8 mouse cellular contexts compared by ENCODE assay signal in genomic region chr5:129018782-129019489, GRCm38 (mm10). TPM values are rescaled to one million over a fixed set of nuclear protein-coding genes. Genes with fewer than 3 reads are reported as not detected.
A peak's percentile ranks its signal among the peaks of the same experiment; 100 is the strongest.
DNase-seq lines count a peak whose midpoint lies in the region; ATAC-seq lines count a peak whose summit lies in the region.

No protein-coding gene starts in this region.

- H3K4me1 ChIP-seq in heart, embryonic 15.5 days (replicated peaks) = peaks cover 16% of the 10 kb centered on the region
- peaks cover 25% of the 10 kb centered on the region; the same call in 1 of the 2 replicates for H3K4me1 ChIP-seq in hindbrain, embryonic 10.5 days (replicated peaks)
- peaks cover 25% of the 10 kb centered on the region for H3K4me1 ChIP-seq in midbrain, embryonic 10.5 days

- H3K27ac ChIP-seq in heart, embryonic 15.5 days = peak overlapping the region; percentile 89
- H3K27ac ChIP-seq in hindbrain, embryonic 10.5 days = peak overlapping the region; percentile 100
- peak overlapping the region; percentile 100 for H3K27ac ChIP-seq in midbrain, embryonic 10.5 days (replicated peaks)

- peaks cover 5% of the 10 kb centered on the region for H3K36me3 ChIP-seq in heart, embryonic 15.5 days
- H3K36me3 ChIP-seq in hindbrain, embryonic 10.5 days = peaks cover 31% of the 10 kb centered on the region
- peaks cover 29% of the 10 kb centered on the region for H3K36me3 ChIP-seq in midbrain, embryonic 10.5 days

- 77% methylated on average over 13 of the region's 13 CpGs for WGBS in heart, embryonic 15.5 days
- WGBS in hindbrain, embryonic 10.5 days = 89% methylated on average over 13 of the region's 13 CpGs
- 89% methylated on average over 13 of the region's 13 CpGs for WGBS in midbrain, embryonic 10.5 days

- ATAC-seq in heart, embryonic 15.5 days (replicated peaks; ENCODE audit: insufficient number of reproducible peaks, insufficient read depth, low FRiP score, low read depth) = no peak

- intact Hi-C loops in heart, postnatal 10 days (cut with DNase I) = loop anchor here (1.0 kb wide), 1 partner anchor 11 kb away; the partner anchor contains the start of gene Stx2

- H3K4me2 ChIP-seq in heart, embryonic 15.5 days = peak overlapping the region; percentile 66

- DNase-seq in heart, postnatal 10 days = no peak
- peak; percentile 58 for DNase-seq in ZHBTc4 (ENCODE audit: low read depth, low spot score)
- DNase-seq in hindbrain, embryonic 10.5 days (ENCODE audit: low spot score) = no peak
- DNase-seq in midbrain, embryonic 10.5 days (ENCODE audit: low spot score) = no peak
- DNase-seq in thymus, postnatal 4 days = no peak
- no peak for DNase-seq in urinary bladder, postnatal 25 days (ENCODE audit: low spot score)
- no peak for DNase-seq in left cerebral cortex, adult 18-20 months (ENCODE audit: low spot score in 2 of 2)

- no peaks in the 10 kb centered on the region for H3K27me3 ChIP-seq in heart, embryonic 15.5 days
- H3K27me3 ChIP-seq in hindbrain, embryonic 10.5 days (ENCODE audit: insufficient read depth, poor library complexity, severe bottlenecking) = no peaks in the 10 kb centered on the region
- no peaks in the 10 kb centered on the region for H3K27me3 ChIP-seq in midbrain, embryonic 10.5 days (ENCODE audit: low read depth, poor library complexity, severe bottlenecking)

- no peaks in the 10 kb centered on the region for H3K9me3 ChIP-seq in heart, embryonic 15.5 days (replicated peaks)
- no peaks in the 10 kb centered on the region for H3K9me3 ChIP-seq in hindbrain, embryonic 10.5 days
- no peaks in the 10 kb centered on the region for H3K9me3 ChIP-seq in midbrain, embryonic 10.5 days (replicated peaks)

- H3K4me3 ChIP-seq in heart, embryonic 15.5 days = peak overlapping the region; percentile 96
- H3K4me3 ChIP-seq in hindbrain, embryonic 10.5 days = peak overlapping the region; percentile 97
- peak overlapping the region; percentile 94 for H3K4me3 ChIP-seq in midbrain, embryonic 10.5 days

- peak overlapping the region; percentile 53 for H3K9ac ChIP-seq in heart, embryonic 15.5 days

RNA-seq across cellular contexts. Expression of gene Ran, which starts 0.9 kb away (rescaled TPM):
- 321 and 323 TPM in 2 replicates for polyA plus RNA-seq in heart, embryonic 15.5 days (2015; fragmentation: Nextera tagmentation; extraction: Ambion mirVana)
- 100 to 1,000 TPM; 121 TPM for total RNA-seq in heart, postnatal 10 days (2021)
- polyA plus RNA-seq in hindbrain, embryonic 10.5 days (2016; fragmentation: Nextera tagmentation; extraction: Ambion mirVana) = 886 and 980 TPM in 2 replicates
- 965 and 1,091 TPM in 2 replicates for polyA plus RNA-seq in midbrain, embryonic 10.5 days (2016; fragmentation: Nextera tagmentation; extraction: Ambion mirVana)
- 100 to 1,000 TPM; 164 to 178 TPM for total RNA-seq in left cerebral cortex, adult 18-20 months (2021)

RNA-seq across cellular contexts. Expression of gene Stx2, which starts 10.6 kb away (rescaled TPM):
- 21.0 and 25.7 TPM in 2 replicates for polyA plus RNA-seq in heart, embryonic 15.5 days (2015; fragmentation: Nextera tagmentation; extraction: Ambion mirVana)
- 10 to 100 TPM; 20.0 to 23.2 TPM for total RNA-seq in heart, postnatal 10 days (2021)
- polyA plus RNA-seq in hindbrain, embryonic 10.5 days (2016; fragmentation: Nextera tagmentation; extraction: Ambion mirVana) = 25.9 and 26.7 TPM in 2 replicates
- 26.5 and 26.6 TPM in 2 replicates for polyA plus RNA-seq in midbrain, embryonic 10.5 days (2016; fragmentation: Nextera tagmentation; extraction: Ambion mirVana)
- 10 to 100 TPM; 16.8 to 22.6 TPM for total RNA-seq in left cerebral cortex, adult 18-20 months (2021)
